Mouse (Mus musculus) lung, adult 2 months (tissue): Measurements from ENCODE around the gene Nrm.
A peak's percentile ranks its signal among the peaks of the same experiment; 100 is the strongest.

ENCODE experiments used
- CTCF ChIP-seq: fragments of 200-500 bp; IDR thresholded peaks from 2 replicates; pipeline ENCODE4 v1.5.1; 2011; ENCODE audit warnings: mild to moderate bottlenecking, low read length, control low read depth; ENCODE audit not compliant: insufficient read depth
- POLR2A ChIP-seq: fragments of 200-500 bp; IDR thresholded peaks from 2 replicates; pipeline ENCODE4 v1.6.1; 2011; ENCODE audit warnings: low read depth, mild to moderate bottlenecking, control low read depth, low read length, borderline replicate concordance; ENCODE audit errors: extremely low read depth

GRCm38 (mm10) chr17:35829737-35830136, 31.4 kb upstream of the Nrm start:
- peak; percentile 71 for TF ChIP-seq CTCF
- TF ChIP-seq POLR2A = no peak
